Mouse (Mus musculus): ENCODE measurements around the gene Lamc2. TPM values are rescaled to one million over a fixed set of nuclear protein-coding genes. Genes with fewer than 3 reads are reported as not detected.
"Not testable (repeated sequence)": the region's sequence is repeated elsewhere in the genome, so short reads cannot be mapped to it uniquely, and the experiment has no call there.

Lamc2 gene
- polyA plus RNA-seq, 1 experiment from 2014 or later = 12.7 TPM

- Histone ChIP-seq H3K9me3 (no peaks in the 10 kb centered on the region), H3K27me3 (peaks cover 3% of the 10 kb centered on the region; the same call in 1 of the 2 replicates), H3K4me3 (no peak overlapping the region), H3K27ac (no peak overlapping the region), H3K9ac (no peak overlapping the region), H3K36me3 (no peaks in the 10 kb centered on the region), H3K4me2 (no peak overlapping the region), H3K4me1 (peaks cover 27% of the 10 kb centered on the region)
- WGBS = 45% methylated on average over 5 of the region's 5 CpGs
- ATAC-seq (ENCODE audit: insufficient number of reproducible peaks, insufficient read depth, low FRiP score, low TSS enrichment, low read depth) = no peak
Observed at GRCm38 (mm10) chr1:153092237-153092975, 93.8 kb downstream of the Lamc2 start.

- Histone ChIP-seq H3K4me3 (no peak overlapping the region), H3K36me3 (no peaks in the 10 kb centered on the region), H3K27ac (peak overlapping the region; percentile 13; the same call in 1 of the 2 replicates), H3K4me1 (peaks cover 26% of the 10 kb centered on the region), H3K9me3 (no peaks in the 10 kb centered on the region), H3K9ac (no peak overlapping the region; the same call in 1 of the 2 replicates), H3K27me3 (peaks cover 3% of the 10 kb centered on the region; the same call in 1 of the 2 replicates), H3K4me2 (no peak overlapping the region)
- WGBS = 29% methylated on average over 9 of the region's 9 CpGs
- ATAC-seq (ENCODE audit: insufficient number of reproducible peaks, insufficient read depth, low FRiP score, low TSS enrichment, low read depth) = 0 out of 2 replicates have a peak, but pooled peaks have one; percentile 12
Observed at GRCm38 (mm10) chr1:153091438-153092236, 94.6 kb downstream of the Lamc2 start.

GRCm38 (mm10) chr1:153090807-153091206, 95.4 kb downstream of the Lamc2 start:
- no peak overlapping the region for H3K4me2 ChIP-seq
- no peaks in the 10 kb centered on the region for H3K36me3 ChIP-seq
- H3K4me1 ChIP-seq = peaks cover 18% of the 10 kb centered on the region
- H3K4me3 ChIP-seq = no peak overlapping the region
- H3K27me3 ChIP-seq = peaks cover 3% of the 10 kb centered on the region; the same call in 1 of the 2 replicates
- no peaks in the 10 kb centered on the region for H3K9me3 ChIP-seq
- no peak for ATAC-seq (ENCODE audit: insufficient number of reproducible peaks, insufficient read depth, low FRiP score, low TSS enrichment, low read depth)
- no peak overlapping the region for H3K9ac ChIP-seq
- 61% methylated on average over 4 of the region's 4 CpGs for WGBS
- H3K27ac ChIP-seq = no peak overlapping the region

- peaks cover 17% of the 10 kb centered on the region for H3K4me1 ChIP-seq
Observed at GRCm38 (mm10) chr1:153090081-153090480, 96.2 kb downstream of the Lamc2 start.

GRCm38 (mm10) chr1:153087771-153088170, 98.5 kb downstream of the Lamc2 start:
- Histone ChIP-seq H3K27me3 (no peaks in the 10 kb centered on the region), H3K27ac (no peak overlapping the region), H3K4me3 (no peak overlapping the region)

More at GRCm38 (mm10) chr1:153090081-153090480, 96.2 kb downstream of the Lamc2 start:
- Histone ChIP-seq H3K4me3 (no peak overlapping the region), H3K27me3 (peaks cover 3% of the 10 kb centered on the region; the same call in 1 of the 2 replicates), H3K9me3 (no peaks in the 10 kb centered on the region), H3K9ac (no peak overlapping the region), H3K4me2 (no peak overlapping the region), H3K27ac (no peak overlapping the region), H3K36me3 (no peaks in the 10 kb centered on the region)
- 65% methylated on average over 2 of the region's 2 CpGs for WGBS
- ATAC-seq (ENCODE audit: insufficient number of reproducible peaks, insufficient read depth, low FRiP score, low TSS enrichment, low read depth) = no peak

GRCm38 (mm10) chr1:153085198-153085597, 101.0 kb downstream of the Lamc2 start:
- no peak overlapping the region for H3K4me3 ChIP-seq
- H3K36me3 ChIP-seq = no peaks in the 10 kb centered on the region
- no peaks in the 10 kb centered on the region for H3K27me3 ChIP-seq
- no peak overlapping the region for H3K9ac ChIP-seq
- H3K4me1 ChIP-seq = no peaks in the 10 kb centered on the region
- 80% methylated on average over 5 of the region's 5 CpGs for WGBS
- no peak overlapping the region for H3K4me2 ChIP-seq
- no peak overlapping the region for H3K27ac ChIP-seq
- ATAC-seq (ENCODE audit: insufficient number of reproducible peaks, insufficient read depth, low FRiP score, low TSS enrichment, low read depth) = no peak
- peaks cover 2% of the 10 kb centered on the region; the same call in 1 of the 2 replicates for H3K9me3 ChIP-seq

More at GRCm38 (mm10) chr1:153087771-153088170, 98.5 kb downstream of the Lamc2 start:
- H3K9ac ChIP-seq = no peak overlapping the region
- H3K4me2 ChIP-seq = no peak overlapping the region
- no peak for ATAC-seq (ENCODE audit: insufficient number of reproducible peaks, insufficient read depth, low FRiP score, low TSS enrichment, low read depth)
- H3K9me3 ChIP-seq = peaks cover 2% of the 10 kb centered on the region; the same call in 1 of the 2 replicates
- peaks cover 17% of the 10 kb centered on the region for H3K4me1 ChIP-seq
- WGBS = 81% methylated on average over 5 of the region's 5 CpGs
- no peaks in the 10 kb centered on the region for H3K36me3 ChIP-seq

- H3K27ac ChIP-seq = no peak overlapping the region
- H3K4me2 ChIP-seq = no peak overlapping the region
- no peak overlapping the region for H3K4me3 ChIP-seq
- no peak overlapping the region for H3K9ac ChIP-seq
- WGBS = 73% methylated on average over 6 of the region's 6 CpGs
- no peaks in the 10 kb centered on the region for H3K27me3 ChIP-seq
- no peaks in the 10 kb centered on the region for H3K4me1 ChIP-seq
- ATAC-seq (ENCODE audit: insufficient number of reproducible peaks, insufficient read depth, low FRiP score, low TSS enrichment, low read depth) = no peak
- peaks cover 2% of the 10 kb centered on the region; the same call in 1 of the 2 replicates for H3K9me3 ChIP-seq
- no peaks in the 10 kb centered on the region for H3K36me3 ChIP-seq
Observed at GRCm38 (mm10) chr1:153084191-153084590, 102.1 kb downstream of the Lamc2 start.

GRCm38 (mm10) chr1:153083233-153083632, 103.0 kb downstream of the Lamc2 start:
- H3K4me2 ChIP-seq; H3K4me3 ChIP-seq; H3K4me1 ChIP-seq; H3K27me3 ChIP-seq; H3K27ac ChIP-seq; H3K9me3 ChIP-seq; H3K36me3 ChIP-seq; ATAC-seq (ENCODE audit: insufficient number of reproducible peaks, insufficient read depth, low FRiP score, low TSS enrichment, low read depth); H3K9ac ChIP-seq: not testable (repeated sequence)
- 91% methylated on average over 10 of the region's 14 CpGs for WGBS

- Histone ChIP-seq H3K9me3 (no peaks in the 10 kb centered on the region), H3K27ac (no peak overlapping the region), H3K4me2 (no peak overlapping the region), H3K36me3 (no peaks in the 10 kb centered on the region), H3K4me3 (no peak overlapping the region), H3K27me3 (peaks cover 45% of the 10 kb centered on the region), H3K9ac (no peak overlapping the region), H3K4me1 (peaks cover 13% of the 10 kb centered on the region)
- ATAC-seq (ENCODE audit: insufficient number of reproducible peaks, insufficient read depth, low FRiP score, low TSS enrichment, low read depth) = no peak
- 40% methylated on average over 6 of the region's 6 CpGs for WGBS
Observed at GRCm38 (mm10) chr1:153075955-153076354, 110.3 kb downstream of the Lamc2 start.

GRCm38 (mm10) chr1:153075087-153075736, 111.0 kb downstream of the Lamc2 start:
- H3K4me3 ChIP-seq = no peak overlapping the region
- no peak for ATAC-seq (ENCODE audit: insufficient number of reproducible peaks, insufficient read depth, low FRiP score, low TSS enrichment, low read depth)
- H3K27ac ChIP-seq = no peak overlapping the region
- WGBS = 70% methylated on average over 3 of the region's 3 CpGs
- peaks cover 49% of the 10 kb centered on the region for H3K27me3 ChIP-seq
- no peaks in the 10 kb centered on the region for H3K36me3 ChIP-seq
- H3K9me3 ChIP-seq = no peaks in the 10 kb centered on the region
- no peak overlapping the region for H3K4me2 ChIP-seq
- peaks cover 13% of the 10 kb centered on the region for H3K4me1 ChIP-seq
- H3K9ac ChIP-seq = no peak overlapping the region

GRCm38 (mm10) chr1:153073441-153073840, 112.8 kb downstream of the Lamc2 start:
- ATAC-seq (ENCODE audit: insufficient number of reproducible peaks, insufficient read depth, low FRiP score, low TSS enrichment, low read depth) = no peak
- Histone ChIP-seq H3K9ac (no peak overlapping the region), H3K27me3 (peaks cover 49% of the 10 kb centered on the region), H3K9me3 (no peaks in the 10 kb centered on the region), H3K27ac (no peak overlapping the region), H3K4me2 (no peak overlapping the region), H3K36me3 (no peaks in the 10 kb centered on the region), H3K4me1 (peaks cover 13% of the 10 kb centered on the region), H3K4me3 (no peak overlapping the region)
- 7% methylated on average over 9 of the region's 9 CpGs for WGBS

Data from embryonic facial prominence, embryonic 13.5 days (tissue).